Mouse (Mus musculus): ENCODE data around the gene Radil. TPM values are rescaled to one million over a fixed set of nuclear protein-coding genes. Genes with fewer than 3 reads are reported as not detected.

Radil gene
- polyA plus RNA-seq, 1 experiment from 2014 or later, result 4.4 TPM

GRCm38 (mm10) chr5:142477346-142477745, 73.6 kb downstream of the Radil start:
- Histone ChIP-seq H3K36me3 (ENCODE audit: control insufficient read depth, insufficient read depth, low read length) (no peaks in the 10 kb centered on the region), H3K4me2 (no peak overlapping the region), H3K27me3 (ENCODE audit: control insufficient read depth, insufficient read depth, low read length) (no peaks in the 10 kb centered on the region), H3K9me3 (ENCODE audit: control insufficient read depth, low read length) (no peaks in the 10 kb centered on the region), H3K4me1 (ENCODE audit: control insufficient read depth, insufficient read depth, low read length) (no peaks in the 10 kb centered on the region), H3K27ac (ENCODE audit: low read depth, low read length) (no peak overlapping the region), H3K4me3 (ENCODE audit: low read depth, low read length) (no peak overlapping the region), H3K9ac (ENCODE audit: low read length) (no peak overlapping the region)
- 91% methylated on average over 12 of the region's 12 CpGs for WGBS
- ATAC-seq (ENCODE audit: low FRiP score) (no peak), DNase-seq (ENCODE audit: low spot score, missing footprints) (no peak)

GRCm38 (mm10) chr5:142475669-142476068, 75.2 kb downstream of the Radil start:
- H3K27me3 ChIP-seq (ENCODE audit: control insufficient read depth, insufficient read depth, low read length), result no peaks in the 10 kb centered on the region
- H3K27ac ChIP-seq (ENCODE audit: low read depth, low read length), result no peak overlapping the region
- H3K4me1 ChIP-seq (ENCODE audit: control insufficient read depth, insufficient read depth, low read length), result no peaks in the 10 kb centered on the region
- no peak overlapping the region for H3K9ac ChIP-seq (ENCODE audit: low read length)
- no peaks in the 10 kb centered on the region for H3K36me3 ChIP-seq (ENCODE audit: control insufficient read depth, insufficient read depth, low read length)
- H3K4me2 ChIP-seq, result no peak overlapping the region
- no peak overlapping the region for H3K4me3 ChIP-seq (ENCODE audit: low read depth, low read length)
- H3K9me3 ChIP-seq (ENCODE audit: control insufficient read depth, low read length), result no peaks in the 10 kb centered on the region
- 77% methylated on average over 7 of the region's 7 CpGs for WGBS
- ATAC-seq (ENCODE audit: low FRiP score) (no peak), DNase-seq (ENCODE audit: low spot score, missing footprints) (no peak)

- ATAC-seq (ENCODE audit: low FRiP score) (no peak), DNase-seq (ENCODE audit: low spot score, missing footprints) (no peak)
- Histone ChIP-seq H3K4me3 (ENCODE audit: low read depth, low read length) (no peak overlapping the region), H3K4me2 (no peak overlapping the region), H3K4me1 (ENCODE audit: control insufficient read depth, insufficient read depth, low read length) (no peaks in the 10 kb centered on the region), H3K36me3 (ENCODE audit: control insufficient read depth, insufficient read depth, low read length) (peaks cover 9% of the 10 kb centered on the region), H3K27me3 (ENCODE audit: control insufficient read depth, insufficient read depth, low read length) (no peaks in the 10 kb centered on the region), H3K9ac (ENCODE audit: low read length) (no peak overlapping the region), H3K27ac (ENCODE audit: low read depth, low read length) (no peak overlapping the region), H3K9me3 (ENCODE audit: control insufficient read depth, low read length) (no peaks in the 10 kb centered on the region)
- 62% methylated on average over 10 of the region's 10 CpGs for WGBS
These were observed 77.2 kb downstream of the Radil start for GRCm38 (mm10) chr5:142473696-142474095.

- WGBS, result 92% methylated on average over 11 of the region's 11 CpGs
- peaks cover 9% of the 10 kb centered on the region for H3K36me3 ChIP-seq (ENCODE audit: control insufficient read depth, insufficient read depth, low read length)
These were observed 81.1 kb downstream of the Radil start for GRCm38 (mm10) chr5:142469796-142470195.

GRCm38 (mm10) chr5:142468375-142468774, 82.5 kb downstream of the Radil start:
- no peaks in the 10 kb centered on the region for H3K9me3 ChIP-seq (ENCODE audit: control insufficient read depth, low read length)
- H3K27ac ChIP-seq (ENCODE audit: low read depth, low read length), result no peak overlapping the region
- H3K36me3 ChIP-seq (ENCODE audit: control insufficient read depth, insufficient read depth, low read length), result peaks cover 9% of the 10 kb centered on the region
- no peak overlapping the region for H3K9ac ChIP-seq (ENCODE audit: low read length)
- DNase-seq (ENCODE audit: low spot score, missing footprints) (no peak), ATAC-seq (ENCODE audit: low FRiP score) (no peak)
- H3K4me1 ChIP-seq (ENCODE audit: control insufficient read depth, insufficient read depth, low read length), result peaks cover 7% of the 10 kb centered on the region
- no peak overlapping the region for H3K4me2 ChIP-seq
- WGBS, result 92% methylated on average over 13 of the region's 13 CpGs
- no peak overlapping the region for H3K4me3 ChIP-seq (ENCODE audit: low read depth, low read length)
- H3K27me3 ChIP-seq (ENCODE audit: control insufficient read depth, insufficient read depth, low read length), result no peaks in the 10 kb centered on the region

More at GRCm38 (mm10) chr5:142469796-142470195, 81.1 kb downstream of the Radil start:
- Histone ChIP-seq H3K4me1 (ENCODE audit: control insufficient read depth, insufficient read depth, low read length) (no peaks in the 10 kb centered on the region; the same call in 1 of the 2 replicates), H3K4me3 (ENCODE audit: low read depth, low read length) (no peak overlapping the region), H3K4me2 (no peak overlapping the region), H3K9ac (ENCODE audit: low read length) (no peak overlapping the region), H3K27ac (ENCODE audit: low read depth, low read length) (no peak overlapping the region), H3K27me3 (ENCODE audit: control insufficient read depth, insufficient read depth, low read length) (no peaks in the 10 kb centered on the region), H3K9me3 (ENCODE audit: control insufficient read depth, low read length) (no peaks in the 10 kb centered on the region)
- ATAC-seq (ENCODE audit: low FRiP score) (no peak), DNase-seq (ENCODE audit: low spot score, missing footprints) (no peak)

GRCm38 (mm10) chr5:142463461-142464454, 87.1 kb downstream of the Radil start, which contains the start of gene Ap5z1:
TSS of gene Ap5z1 (plus strand) at chr5:142463944.
- Histone ChIP-seq H3K4me1 (ENCODE audit: control insufficient read depth, insufficient read depth, low read length) (peaks cover 10% of the 10 kb centered on the region), H3K9me3 (ENCODE audit: control insufficient read depth, low read length) (no peaks in the 10 kb centered on the region), H3K27me3 (ENCODE audit: control insufficient read depth, insufficient read depth, low read length) (no peaks in the 10 kb centered on the region), H3K36me3 (ENCODE audit: control insufficient read depth, insufficient read depth, low read length) (peaks cover 2% of the 10 kb centered on the region; the same call in 1 of the 2 replicates), H3K4me2 (peak within 1 kb of the TSS; percentile 92), H3K9ac (ENCODE audit: low read length) (peak within 1 kb of the TSS; percentile 75), H3K4me3 (ENCODE audit: low read depth, low read length) (peak within 1 kb of the TSS; percentile 80), H3K27ac (ENCODE audit: low read depth, low read length) (peak within 1 kb of the TSS; percentile 68)
- DNase-seq (ENCODE audit: low spot score, missing footprints) (peak; percentile 99), ATAC-seq (ENCODE audit: low FRiP score) (peak; percentile 94)
- WGBS, result 2% methylated on average over 59 of the region's 60 CpGs

GRCm38 (mm10) chr5:142463011-142463410, 87.9 kb downstream of the Radil start:
- Histone ChIP-seq H3K36me3 (ENCODE audit: control insufficient read depth, insufficient read depth, low read length) (peaks cover 7% of the 10 kb centered on the region), H3K27ac (ENCODE audit: low read depth, low read length) (peak overlapping the region; percentile 68), H3K4me3 (ENCODE audit: low read depth, low read length) (peak overlapping the region; percentile 80), H3K9me3 (ENCODE audit: control insufficient read depth, low read length) (no peaks in the 10 kb centered on the region), H3K27me3 (ENCODE audit: control insufficient read depth, insufficient read depth, low read length) (no peaks in the 10 kb centered on the region), H3K9ac (ENCODE audit: low read length) (peak overlapping the region; percentile 71), H3K4me2 (peak overlapping the region; percentile 92), H3K4me1 (ENCODE audit: control insufficient read depth, insufficient read depth, low read length) (peaks cover 10% of the 10 kb centered on the region)
- DNase-seq (ENCODE audit: low spot score, missing footprints) (no peak), ATAC-seq (ENCODE audit: low FRiP score) (0 out of 2 replicates have a peak, but pooled peaks have one; percentile 2)
- 87% methylated on average over 6 of the region's 6 CpGs for WGBS

- no peak for ATAC-seq (ENCODE audit: low FRiP score)
- Histone ChIP-seq H3K27me3 (ENCODE audit: control insufficient read depth, insufficient read depth, low read length) (no peaks in the 10 kb centered on the region), H3K36me3 (ENCODE audit: control insufficient read depth, insufficient read depth, low read length) (peaks cover 11% of the 10 kb centered on the region), H3K27ac (ENCODE audit: low read depth, low read length) (no peak overlapping the region), H3K4me2 (no peak overlapping the region), H3K4me1 (ENCODE audit: control insufficient read depth, insufficient read depth, low read length) (peaks cover 10% of the 10 kb centered on the region), H3K9me3 (ENCODE audit: control insufficient read depth, low read length) (no peaks in the 10 kb centered on the region), H3K9ac (ENCODE audit: low read length) (no peak overlapping the region), H3K4me3 (ENCODE audit: low read depth, low read length) (no peak overlapping the region)
- WGBS, result 95% methylated on average over 2 of the region's 2 CpGs
- DNase-seq (ENCODE audit: low spot score, missing footprints), result no peak
These were observed 88.3 kb downstream of the Radil start for GRCm38 (mm10) chr5:142462641-142462948.

- WGBS, result 93% methylated on average over 7 of the region's 7 CpGs
- Histone ChIP-seq H3K4me1 (ENCODE audit: control insufficient read depth, insufficient read depth, low read length) (peaks cover 10% of the 10 kb centered on the region), H3K9me3 (ENCODE audit: control insufficient read depth, low read length) (no peaks in the 10 kb centered on the region), H3K9ac (ENCODE audit: low read length) (no peak overlapping the region), H3K4me2 (no peak overlapping the region), H3K27me3 (ENCODE audit: control insufficient read depth, insufficient read depth, low read length) (no peaks in the 10 kb centered on the region), H3K27ac (ENCODE audit: low read depth, low read length) (no peak overlapping the region), H3K4me3 (ENCODE audit: low read depth, low read length) (no peak overlapping the region), H3K36me3 (ENCODE audit: control insufficient read depth, insufficient read depth, low read length) (peaks cover 11% of the 10 kb centered on the region)
- no peak for ATAC-seq (ENCODE audit: low FRiP score)
- no peak for DNase-seq (ENCODE audit: low spot score, missing footprints)
These were observed 88.8 kb downstream of the Radil start for GRCm38 (mm10) chr5:142461942-142462640.
